Mouse (Mus musculus) A20 (cell line): ENCODE measurements around the gene Col24a1.
"Not testable (repeated sequence)": the region's sequence is repeated elsewhere in the genome, so short reads cannot be mapped to it uniquely, and the experiment has no call there.

Experiments used
- DNase-seq: peaks from one replicate; pipeline ENCODE4 v3.0.0-alpha.2; 2011; ENCODE audit warnings: low read depth, low spot score

The Col24a1 gene

GRCm38 (mm10) chr3:145353951-145354350 is 61.7 kb downstream of the Col24a1 start:
- no peak for DNase-seq

GRCm38 (mm10) chr3:145356865-145357487 is 64.7 kb downstream of the Col24a1 start:
- DNase-seq = no peak

GRCm38 (mm10) chr3:145365227-145365626 is 73.0 kb downstream of the Col24a1 start:
- DNase-seq = peak; percentile 57

- no peak for DNase-seq
Measured at GRCm38 (mm10) chr3:145367176-145367717, 75.0 kb downstream of the Col24a1 start.

DNA sequence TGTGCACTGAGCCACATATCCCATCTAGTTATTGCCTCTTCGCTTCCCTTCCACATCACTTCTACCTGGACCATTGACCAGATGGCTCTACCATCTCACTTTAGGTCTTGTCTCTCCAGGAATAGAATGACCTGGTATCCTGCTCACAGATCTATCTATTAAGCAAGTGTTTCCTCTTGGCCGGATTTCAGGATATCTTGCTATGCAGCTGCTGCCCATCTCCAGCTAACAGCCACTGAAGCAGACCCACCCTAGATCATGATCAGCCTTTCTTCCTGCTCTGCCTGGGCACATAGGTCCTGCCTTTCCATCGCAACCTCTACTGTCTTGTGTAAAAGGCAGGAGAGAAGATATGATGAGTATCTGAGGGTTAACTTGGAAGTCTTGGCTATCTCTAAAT is 84.0 kb downstream of the Col24a1 start:
- no peak for DNase-seq

DNA sequence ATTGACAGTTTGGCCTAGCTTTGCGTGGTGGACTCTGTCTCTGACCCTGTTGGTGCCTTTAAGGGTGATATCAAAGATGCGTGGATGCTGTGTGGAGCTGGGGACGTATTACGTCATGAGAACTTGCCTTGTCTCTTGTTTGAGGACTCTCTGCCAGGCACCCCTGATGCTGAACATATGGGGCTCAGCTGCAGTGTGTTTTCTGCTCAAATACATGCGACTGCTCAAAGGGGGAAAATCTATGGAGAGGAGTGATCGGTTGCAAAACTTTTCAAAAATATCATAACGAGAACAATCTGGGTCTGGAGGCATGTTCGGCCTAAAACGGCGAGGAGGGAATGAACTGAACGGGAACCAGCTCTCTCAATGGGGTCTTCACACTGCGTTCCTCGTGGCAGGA is 90.8 kb downstream of the Col24a1 start:
- no peak for DNase-seq

- peak; percentile 42 for DNase-seq
Measured at GRCm38 (mm10) chr3:145386434-145386833, 94.2 kb downstream of the Col24a1 start.

DNA sequence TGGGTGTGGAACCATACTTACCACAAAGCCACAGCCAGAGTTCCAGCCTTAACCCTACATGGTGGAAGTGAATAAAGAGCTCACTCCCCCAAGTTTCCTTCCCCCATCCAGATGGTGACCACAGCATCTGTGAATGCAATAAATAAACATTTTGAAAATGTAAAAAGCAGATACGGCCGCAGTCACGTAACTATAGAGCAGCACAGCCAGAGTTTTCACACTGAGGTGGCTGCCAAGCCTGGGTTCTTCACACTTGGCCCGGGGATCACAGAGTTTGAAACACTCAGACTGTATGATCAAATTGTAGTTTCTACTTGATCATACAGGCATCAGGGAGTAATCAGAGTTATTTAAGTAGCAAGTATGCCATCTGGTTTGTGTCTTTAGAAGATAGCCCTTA is 98.4 kb downstream of the Col24a1 start:
- peak; percentile 70 for DNase-seq

GRCm38 (mm10) chr3:145391986-145392659 is 99.9 kb downstream of the Col24a1 start:
- peak; percentile 93 for DNase-seq

DNA sequence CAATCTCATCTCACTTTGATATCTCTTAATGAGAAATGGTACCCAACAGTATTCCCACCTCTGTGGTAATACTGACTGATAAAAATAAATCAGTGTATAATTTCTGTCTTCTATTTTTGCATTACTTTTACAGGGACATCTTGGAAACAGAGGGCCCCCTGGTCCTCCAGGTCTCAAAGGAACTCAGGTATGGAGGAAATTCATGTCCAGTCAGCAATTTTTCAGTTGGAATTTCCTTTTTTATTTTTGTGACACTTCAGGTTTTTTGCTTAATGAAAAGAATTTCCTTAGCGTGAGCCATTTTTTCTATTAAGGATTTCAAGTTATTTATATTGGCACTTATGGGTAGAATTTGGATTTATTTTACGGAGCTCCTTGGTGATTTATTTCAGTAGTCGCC is 106.9 kb downstream of the Col24a1 start:
- no peak for DNase-seq

DNA sequence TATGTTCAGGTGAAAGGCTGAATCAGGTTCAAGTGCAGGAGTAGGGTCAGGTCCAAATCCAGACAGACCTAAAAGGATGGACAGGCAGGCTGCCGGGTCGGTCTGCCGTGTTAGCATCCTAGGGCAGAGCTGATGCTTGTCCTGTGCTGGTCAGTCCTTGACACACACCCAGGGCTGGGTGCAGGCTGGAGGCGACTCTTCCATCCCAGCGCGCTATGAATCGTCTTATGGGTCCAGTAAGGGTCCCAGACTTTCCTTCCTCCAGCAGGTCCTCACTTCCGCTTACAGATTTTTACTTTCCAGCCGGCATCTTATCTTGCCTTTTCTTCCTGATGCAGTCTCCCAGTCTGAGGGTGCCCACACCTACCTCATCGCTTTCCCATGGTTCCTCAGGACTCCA is 110.0 kb downstream of the Col24a1 start:
- DNase-seq = no peak

- DNase-seq = no peak
Measured at GRCm38 (mm10) chr3:145402994-145403393, 110.7 kb downstream of the Col24a1 start.

- DNase-seq = peak; percentile 60
Measured at GRCm38 (mm10) chr3:145408045-145408444, 115.8 kb downstream of the Col24a1 start.

- DNase-seq = peak; percentile 57
Measured at GRCm38 (mm10) chr3:145412137-145412536, 119.9 kb downstream of the Col24a1 start.

DNA sequence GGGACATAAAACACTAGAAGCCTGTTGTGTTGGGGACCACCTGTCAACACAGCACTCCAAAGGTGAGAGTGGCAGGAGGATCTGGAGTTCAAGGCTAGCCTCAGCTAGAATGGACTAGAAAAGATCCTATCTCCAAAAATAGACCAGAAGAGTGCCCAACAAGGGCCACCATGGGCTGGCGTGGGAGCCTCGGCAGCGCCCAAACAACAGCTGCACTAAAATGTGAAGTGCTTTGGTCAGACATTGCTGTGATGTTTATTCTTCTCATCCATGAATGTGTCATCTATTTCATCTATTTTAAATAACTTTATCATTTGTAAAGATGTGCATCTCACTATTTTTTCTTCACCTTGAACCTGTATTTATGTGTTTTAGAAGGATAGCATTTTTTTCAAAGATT is 122.1 kb downstream of the Col24a1 start:
- no peak for DNase-seq

- no peak for DNase-seq
Measured at GRCm38 (mm10) chr3:145417809-145418208, 125.5 kb downstream of the Col24a1 start.

GRCm38 (mm10) chr3:145420421-145420820 is 128.1 kb downstream of the Col24a1 start:
- DNase-seq = no peak

- DNase-seq = no peak
Measured at GRCm38 (mm10) chr3:145422044-145422443, 129.8 kb downstream of the Col24a1 start.

- no peak for DNase-seq
Measured at GRCm38 (mm10) chr3:145438352-145438751, 146.1 kb downstream of the Col24a1 start.

- DNase-seq = no peak
Measured at GRCm38 (mm10) chr3:145439086-145439485, 146.8 kb downstream of the Col24a1 start.

GRCm38 (mm10) chr3:145440993-145441392 is 148.7 kb downstream of the Col24a1 start:
- no peak for DNase-seq

DNA sequence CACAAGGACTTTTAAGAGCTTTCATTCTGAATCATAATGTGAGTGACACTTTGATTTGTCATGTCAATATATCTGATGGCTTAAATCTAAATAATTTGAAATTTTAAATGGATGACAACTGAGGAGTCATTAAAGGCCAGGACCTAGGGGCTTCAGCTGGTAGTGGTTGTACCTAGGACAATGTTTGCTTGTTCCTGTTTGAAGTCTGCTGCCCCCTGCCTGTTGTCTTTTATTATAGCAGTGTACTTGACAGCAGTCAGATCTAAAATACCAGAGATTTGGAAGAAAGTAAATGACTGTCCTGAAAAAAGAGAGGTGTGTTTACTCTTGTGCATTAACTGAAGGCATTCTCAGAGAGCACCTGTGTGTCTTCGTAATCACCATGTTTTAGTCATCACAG is 150.0 kb downstream of the Col24a1 start:
- DNase-seq = peak; percentile 60

DNA sequence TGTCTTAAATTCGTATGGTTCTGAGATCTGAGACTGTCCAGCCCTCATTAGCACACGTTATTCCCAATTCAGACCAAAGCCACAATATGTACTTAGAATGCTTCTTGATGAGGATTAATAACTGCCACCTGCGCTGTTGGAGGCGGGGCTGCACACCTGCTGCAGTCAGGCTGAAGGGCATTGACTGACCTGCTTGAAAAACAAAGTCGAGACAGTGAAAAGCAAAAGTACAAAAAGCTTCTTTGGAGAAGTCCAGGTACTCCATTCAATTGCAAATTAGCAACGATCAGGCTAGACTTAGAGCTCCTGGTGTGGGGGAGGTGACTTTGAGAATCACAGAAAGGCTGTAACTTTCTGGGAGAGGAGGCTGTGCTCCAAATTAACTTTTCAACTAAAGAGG is 150.9 kb downstream of the Col24a1 start:
- DNase-seq = not testable (repeated sequence)
